Mouse (Mus musculus): ENCODE measurements around the gene Ncam1. TPM values are rescaled to one million over a fixed set of nuclear protein-coding genes. Genes with fewer than 3 reads are reported as not detected.

Gene Ncam1
- polyA plus RNA-seq, 1 experiment, result 1.1 TPM

GRCm38 (mm10) chr9:49514306-49514705 is 284.4 kb downstream of the Ncam1 start:
- DNase-seq, result no peak
- Histone ChIP-seq H3K27me3 (ENCODE audit: control insufficient read depth, insufficient read depth, low read length) (no peaks in the 10 kb centered on the region), H3K27ac (ENCODE audit: control insufficient read depth, insufficient read depth, low read length) (no peak overlapping the region), H3K36me3 (ENCODE audit: control insufficient read depth, insufficient read depth, low read length) (no peaks in the 10 kb centered on the region), H3K4me1 (replicated peaks; ENCODE audit: control insufficient read depth, insufficient read depth, low read length) (no peaks in the 10 kb centered on the region), H3K4me3 (ENCODE audit: control insufficient read depth, insufficient read depth, low read length) (no peak overlapping the region)
- TF ChIP-seq POLR2A (IDR thresholded peaks at IDR 0.05; ENCODE audit: control insufficient read depth, extremely low read depth, insufficient read depth, low read length, poor library complexity), result no peak
- no peak for TF ChIP-seq CTCF (IDR thresholded peaks at IDR 0.05; ENCODE audit: borderline replicate concordance, control insufficient read depth, extremely low read depth, insufficient read depth, low read length, poor library complexity)
- WGBS, result 79% methylated on average over 2 of the region's 2 CpGs

DNA sequence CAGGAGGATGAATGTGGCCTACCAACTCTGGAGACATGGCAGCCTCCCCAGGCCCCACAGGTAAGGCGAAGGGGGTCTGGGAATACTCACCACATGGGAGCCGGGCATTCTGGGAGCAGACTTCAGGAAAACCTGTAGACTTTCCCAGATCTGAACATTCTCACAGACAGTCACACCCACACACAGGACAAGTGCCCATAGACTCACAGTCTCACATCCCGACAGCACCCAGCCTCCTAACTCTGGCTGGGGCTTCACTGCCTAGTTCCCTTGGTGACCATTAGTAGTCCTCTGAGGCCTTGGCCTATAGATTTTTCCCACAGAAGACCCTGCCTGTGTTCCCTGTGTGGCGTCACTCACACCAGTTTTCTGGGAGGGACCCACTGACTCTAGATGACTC is 288.1 kb downstream of the Ncam1 start:
- Histone ChIP-seq H3K4me1 (replicated peaks; ENCODE audit: control insufficient read depth, insufficient read depth, low read length) (peaks cover 14% of the 10 kb centered on the region), H3K27me3 (ENCODE audit: control insufficient read depth, insufficient read depth, low read length) (no peaks in the 10 kb centered on the region)
- 94% methylated on average over 4 of the region's 4 CpGs for WGBS

GRCm38 (mm10) chr9:49509628-49510027 is 289.1 kb downstream of the Ncam1 start:
- no peaks in the 10 kb centered on the region for H3K36me3 ChIP-seq (ENCODE audit: control insufficient read depth, insufficient read depth, low read length)
- no peak overlapping the region for H3K4me3 ChIP-seq (ENCODE audit: control insufficient read depth, insufficient read depth, low read length)
- H3K4me1 ChIP-seq (replicated peaks; ENCODE audit: control insufficient read depth, insufficient read depth, low read length), result peaks cover 14% of the 10 kb centered on the region
- TF ChIP-seq POLR2A (IDR thresholded peaks at IDR 0.05; ENCODE audit: control insufficient read depth, extremely low read depth, insufficient read depth, low read length, poor library complexity), result no peak
- no peak for TF ChIP-seq CTCF (IDR thresholded peaks at IDR 0.05; ENCODE audit: borderline replicate concordance, control insufficient read depth, extremely low read depth, insufficient read depth, low read length, poor library complexity)
- H3K27ac ChIP-seq (ENCODE audit: control insufficient read depth, insufficient read depth, low read length), result no peak overlapping the region
- WGBS, result 88% methylated on average over 8 of the region's 8 CpGs
- H3K27me3 ChIP-seq (ENCODE audit: control insufficient read depth, insufficient read depth, low read length), result no peaks in the 10 kb centered on the region
- DNase-seq, result no peak

More for the DNA sequence above, 288.1 kb downstream of the Ncam1 start:
- H3K27ac ChIP-seq (ENCODE audit: control insufficient read depth, insufficient read depth, low read length), result no peak overlapping the region
- H3K4me3 ChIP-seq (ENCODE audit: control insufficient read depth, insufficient read depth, low read length), result no peak overlapping the region
- no peaks in the 10 kb centered on the region for H3K36me3 ChIP-seq (ENCODE audit: control insufficient read depth, insufficient read depth, low read length)
- DNase-seq, result no peak
- TF ChIP-seq POLR2A (IDR thresholded peaks at IDR 0.05; ENCODE audit: control insufficient read depth, extremely low read depth, insufficient read depth, low read length, poor library complexity), result no peak
- TF ChIP-seq CTCF (IDR thresholded peaks at IDR 0.05; ENCODE audit: borderline replicate concordance, control insufficient read depth, extremely low read depth, insufficient read depth, low read length, poor library complexity), result no peak

GRCm38 (mm10) chr9:49509094-49509493 is 289.6 kb downstream of the Ncam1 start:
- H3K27ac ChIP-seq (ENCODE audit: control insufficient read depth, insufficient read depth, low read length), result no peak overlapping the region
- H3K4me3 ChIP-seq (ENCODE audit: control insufficient read depth, insufficient read depth, low read length), result no peak overlapping the region
- no peak for TF ChIP-seq POLR2A (IDR thresholded peaks at IDR 0.05; ENCODE audit: control insufficient read depth, extremely low read depth, insufficient read depth, low read length, poor library complexity)
- TF ChIP-seq CTCF (IDR thresholded peaks at IDR 0.05; ENCODE audit: borderline replicate concordance, control insufficient read depth, extremely low read depth, insufficient read depth, low read length, poor library complexity), result no peak
- WGBS, result 96% methylated on average over 3 of the region's 3 CpGs
- H3K4me1 ChIP-seq (replicated peaks; ENCODE audit: control insufficient read depth, insufficient read depth, low read length), result peaks cover 14% of the 10 kb centered on the region
- DNase-seq, result no peak
- H3K36me3 ChIP-seq (ENCODE audit: control insufficient read depth, insufficient read depth, low read length), result no peaks in the 10 kb centered on the region
- no peaks in the 10 kb centered on the region for H3K27me3 ChIP-seq (ENCODE audit: control insufficient read depth, insufficient read depth, low read length)

DNA sequence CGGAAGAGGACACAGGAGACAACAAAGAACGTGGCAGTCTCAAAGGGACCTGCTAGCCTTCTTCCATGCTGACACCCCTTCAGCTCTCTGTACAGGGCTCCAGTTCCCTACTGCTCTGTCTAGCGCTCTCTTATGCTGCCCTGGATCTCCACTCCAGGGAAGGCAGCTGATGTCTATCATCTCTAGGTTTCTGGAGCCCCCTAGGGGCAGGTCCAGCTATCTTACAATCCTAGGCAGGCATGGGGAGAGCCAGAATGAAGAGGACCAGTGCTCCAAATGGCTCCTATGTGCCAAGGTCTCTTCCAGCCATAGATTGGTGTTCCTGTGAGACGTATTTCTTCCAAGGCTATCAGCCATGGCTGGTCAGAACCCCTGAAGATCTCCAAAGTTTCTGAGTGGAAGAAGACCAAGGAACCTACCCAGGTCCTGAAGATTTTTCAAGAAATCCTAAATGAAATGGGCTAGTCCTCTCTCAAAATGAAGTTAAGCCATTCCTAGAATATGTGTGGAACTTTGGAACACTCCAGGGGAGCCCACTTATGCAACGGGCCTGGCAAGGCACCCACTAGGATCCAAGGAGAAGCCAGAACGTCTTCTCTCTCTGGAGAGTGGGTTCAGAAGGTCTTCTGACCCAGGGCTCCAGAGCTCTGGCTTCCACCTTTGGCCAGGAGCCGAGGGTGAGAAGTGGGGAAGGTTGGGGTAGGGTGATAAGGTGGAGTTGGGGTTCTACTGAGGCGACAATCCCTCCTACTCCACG is 290.7 kb downstream of the Ncam1 start:
- Histone ChIP-seq H3K27ac (ENCODE audit: control insufficient read depth, insufficient read depth, low read length) (peak overlapping the region; percentile 38; the same call in 1 of the 2 replicates), H3K4me1 (replicated peaks; ENCODE audit: control insufficient read depth, insufficient read depth, low read length) (peaks cover 14% of the 10 kb centered on the region), H3K27me3 (ENCODE audit: control insufficient read depth, insufficient read depth, low read length) (no peaks in the 10 kb centered on the region), H3K4me3 (ENCODE audit: control insufficient read depth, insufficient read depth, low read length) (no peak overlapping the region), H3K36me3 (ENCODE audit: control insufficient read depth, insufficient read depth, low read length) (no peaks in the 10 kb centered on the region)
- WGBS, result 70% methylated on average over 9 of the region's 9 CpGs
- peak; percentile 23 for DNase-seq
- no peak for TF ChIP-seq POLR2A (IDR thresholded peaks at IDR 0.05; ENCODE audit: control insufficient read depth, extremely low read depth, insufficient read depth, low read length, poor library complexity)
- no peak for TF ChIP-seq CTCF (IDR thresholded peaks at IDR 0.05; ENCODE audit: borderline replicate concordance, control insufficient read depth, extremely low read depth, insufficient read depth, low read length, poor library complexity)

DNA sequence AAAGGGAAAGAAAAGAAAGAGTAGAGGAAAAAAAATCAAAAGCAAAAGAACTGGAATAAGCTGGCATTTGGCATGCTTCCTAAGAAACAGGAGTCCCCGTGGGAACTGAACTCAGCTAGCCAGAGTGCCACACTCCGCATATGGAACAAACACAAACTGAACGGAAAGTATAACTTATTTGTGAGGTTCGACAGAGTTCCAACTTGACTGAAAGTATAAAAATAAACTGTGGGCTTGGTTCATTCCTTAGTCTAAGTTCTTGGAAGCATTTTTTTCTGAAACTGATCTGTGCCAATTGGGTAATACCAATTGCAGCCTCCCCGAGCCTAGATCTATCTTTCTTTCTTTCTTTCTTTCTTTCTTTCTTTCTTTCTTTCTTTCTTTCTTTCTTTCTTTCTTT is 294.1 kb downstream of the Ncam1 start:
- no peaks in the 10 kb centered on the region for H3K27me3 ChIP-seq (ENCODE audit: control insufficient read depth, insufficient read depth, low read length)
- H3K4me1 ChIP-seq (replicated peaks; ENCODE audit: control insufficient read depth, insufficient read depth, low read length), result peaks cover 14% of the 10 kb centered on the region
- H3K4me3 ChIP-seq (ENCODE audit: control insufficient read depth, insufficient read depth, low read length), result no peak overlapping the region
- H3K36me3 ChIP-seq (ENCODE audit: control insufficient read depth, insufficient read depth, low read length), result no peaks in the 10 kb centered on the region
- no peak for DNase-seq
- H3K27ac ChIP-seq (ENCODE audit: control insufficient read depth, insufficient read depth, low read length), result no peak overlapping the region
- TF ChIP-seq CTCF (IDR thresholded peaks at IDR 0.05; ENCODE audit: borderline replicate concordance, control insufficient read depth, extremely low read depth, insufficient read depth, low read length, poor library complexity) (no peak), POLR2A (IDR thresholded peaks at IDR 0.05; ENCODE audit: control insufficient read depth, extremely low read depth, insufficient read depth, low read length, poor library complexity) (no peak)
- 84% methylated on average over 5 of the region's 5 CpGs for WGBS

All from thymus, adult 2 months (tissue).